Mouse (Mus musculus) T-helper 2 cell (primary cell): ENCODE measurements around the gene Vkorc1l1.

Source experiments
- in situ Hi-C: fragments of 300-600 bp; cut with MboI, MseI; formaldehyde crosslinking; loops from one replicate; pipeline ENCODE4 v1.15.1; 2025; ENCODE audit warnings: high pct_unique_total_duplicates

Gene Vkorc1l1

GRCm38 (mm10) chr5:130001356-130001987, 59.7 kb downstream of the Vkorc1l1 start:
- in situ Hi-C loops = no loop called here

GRCm38 (mm10) chr5:130002301-130003146, 60.8 kb downstream of the Vkorc1l1 start, which contains the start of gene Gusb:
Gene Gusb, minus strand, starts transcription at chr5:130003049.
- in situ Hi-C loops = no loop called here

GRCm38 (mm10) chr5:130003229-130003628, 61.5 kb downstream of the Vkorc1l1 start:
- in situ Hi-C loops = no loop called here

- in situ Hi-C loops = no loop called here
Measured at GRCm38 (mm10) chr5:130007344-130007743, 65.6 kb downstream of the Vkorc1l1 start.

- in situ Hi-C loops = no loop called here
Measured at GRCm38 (mm10) chr5:130008034-130008590, 66.3 kb downstream of the Vkorc1l1 start.

GRCm38 (mm10) chr5:130009784-130010183, 68.0 kb downstream of the Vkorc1l1 start:
- in situ Hi-C loops = no loop called here

- in situ Hi-C loops = no loop called here
Measured at GRCm38 (mm10) chr5:130010961-130011360, 69.2 kb downstream of the Vkorc1l1 start.

- in situ Hi-C loops = no loop called here
Measured at GRCm38 (mm10) chr5:130015104-130015503, 73.3 kb downstream of the Vkorc1l1 start.

- in situ Hi-C loops = no loop called here
Measured at GRCm38 (mm10) chr5:130019461-130019860, 77.7 kb downstream of the Vkorc1l1 start.

GRCm38 (mm10) chr5:130021361-130021966, 79.7 kb downstream of the Vkorc1l1 start:
- in situ Hi-C loops = loop anchor here (10.0 kb wide), 1 partner anchor 437 kb away; the partner anchor contains the start of gene Mmp17

- in situ Hi-C loops = loop anchor here (10.0 kb wide), 1 partner anchor 438 kb away; the partner anchor contains the start of gene Mmp17
Measured at GRCm38 (mm10) chr5:130022366-130022765, 80.6 kb downstream of the Vkorc1l1 start.

GRCm38 (mm10) chr5:130023067-130023766, 81.4 kb downstream of the Vkorc1l1 start:
- in situ Hi-C loops = loop anchor here (10.0 kb wide), 1 partner anchor 438 kb away; the partner anchor contains the start of gene Mmp17

- in situ Hi-C loops = loop anchor here (10.0 kb wide), 1 partner anchor 439 kb away; the partner anchor contains the start of gene Mmp17
Measured at GRCm38 (mm10) chr5:130023767-130024539, 82.2 kb downstream of the Vkorc1l1 start.

GRCm38 (mm10) chr5:130027134-130027533, 85.4 kb downstream of the Vkorc1l1 start:
- in situ Hi-C loops = loop anchor here (10.0 kb wide), 1 partner anchor 442 kb away; the partner anchor contains the start of gene Mmp17

GRCm38 (mm10) chr5:130027696-130028095, 85.9 kb downstream of the Vkorc1l1 start:
- in situ Hi-C loops = loop anchor here (10.0 kb wide), 1 partner anchor 443 kb away; the partner anchor contains the start of gene Mmp17

GRCm38 (mm10) chr5:130029142-130029897, 87.5 kb downstream of the Vkorc1l1 start, which contains the start of the genes Asl and Crcp:
Gene Asl, minus strand, starts transcription at chr5:130029247.
Gene Crcp, plus strand, starts transcription at chr5:130029290.
- in situ Hi-C loops = loop anchor here (10.0 kb wide), 1 partner anchor 445 kb away; the partner anchor contains the start of gene Mmp17

GRCm38 (mm10) chr5:130031410-130032390, 89.9 kb downstream of the Vkorc1l1 start:
- in situ Hi-C loops = no loop called here

- in situ Hi-C loops = no loop called here
Measured at GRCm38 (mm10) chr5:130033869-130034268, 92.1 kb downstream of the Vkorc1l1 start.
